Mouse (Mus musculus): ENCODE data around the gene Lpar2. TPM values are rescaled to one million over a fixed set of nuclear protein-coding genes. Genes with fewer than 3 reads are reported as not detected.

Gene Lpar2
- polyA plus RNA-seq, 1 experiment from 2014 or later = 0.18 TPM

DNA sequence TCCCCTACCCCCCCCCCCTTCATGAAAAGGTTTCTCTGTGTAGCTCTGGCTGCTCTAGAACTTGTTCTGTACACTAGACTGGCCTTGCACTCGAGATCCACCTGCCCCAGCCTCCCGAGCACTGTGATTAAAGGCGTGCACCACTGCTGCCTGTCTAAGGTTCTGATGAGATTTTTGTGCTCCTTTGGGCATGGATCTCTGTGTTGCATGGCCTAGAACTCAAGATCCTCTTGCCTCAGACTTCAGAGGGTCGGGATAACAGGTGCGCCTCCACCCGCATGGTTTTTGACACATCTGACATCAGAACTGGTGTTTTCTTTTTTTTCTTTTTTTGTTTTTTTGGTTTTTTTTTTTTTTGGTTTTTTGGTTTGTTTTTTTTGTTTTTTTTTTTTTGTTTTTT lies 17.7 kb upstream of the Lpar2 start:
- Histone ChIP-seq H3K4me3 (ENCODE audit: low read depth, low read length) (no peak overlapping the region), H3K27ac (ENCODE audit: low read depth, low read length) (no peak overlapping the region), H3K9ac (ENCODE audit: low read depth, low read length) (no peak overlapping the region), H3K9me3 (ENCODE audit: control insufficient read depth) (no peaks in the 10 kb centered on the region), H3K4me2 (replicated peaks; ENCODE audit: low read depth) (no peak overlapping the region), H3K4me1 (replicated peaks; ENCODE audit: control insufficient read depth, insufficient read depth, low read length) (no peaks in the 10 kb centered on the region), H3K27me3 (replicated peaks; ENCODE audit: control insufficient read depth, insufficient read depth, low read length) (no peaks in the 10 kb centered on the region), H3K36me3 (ENCODE audit: control insufficient read depth, insufficient read depth) (peaks cover 78% of the 10 kb centered on the region)
- no peak for ATAC-seq
- no peak for TF ChIP-seq CTCF (IDR thresholded peaks at IDR 0.05; ENCODE audit: low read depth)
- WGBS = 91% methylated on average over 6 of the region's 6 CpGs

DNA sequence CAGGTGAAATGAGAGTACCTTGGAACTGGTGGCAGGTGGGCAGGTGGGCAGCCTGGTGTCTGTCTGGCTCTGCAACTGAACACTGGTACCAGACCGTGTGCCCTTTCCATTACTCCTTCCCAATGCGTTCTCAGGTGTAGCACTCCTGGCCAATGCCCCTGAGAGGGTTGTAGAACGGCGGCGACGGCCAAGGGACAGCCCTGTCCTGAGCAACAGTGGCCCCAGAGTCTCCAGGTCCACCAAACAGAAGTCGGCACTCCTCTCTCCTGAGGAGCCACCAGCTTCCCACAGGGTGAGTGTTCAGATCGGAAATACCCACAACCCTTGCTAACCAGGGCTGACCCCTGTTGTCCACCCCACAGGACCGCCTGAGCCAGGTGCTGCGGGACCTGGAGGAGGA lies 17.1 kb upstream of the Lpar2 start:
- Histone ChIP-seq H3K9ac (ENCODE audit: low read depth, low read length) (no peak overlapping the region), H3K4me2 (replicated peaks; ENCODE audit: low read depth) (no peak overlapping the region), H3K9me3 (ENCODE audit: control insufficient read depth) (no peaks in the 10 kb centered on the region), H3K27ac (ENCODE audit: low read depth, low read length) (no peak overlapping the region), H3K27me3 (replicated peaks; ENCODE audit: control insufficient read depth, insufficient read depth, low read length) (no peaks in the 10 kb centered on the region), H3K36me3 (ENCODE audit: control insufficient read depth, insufficient read depth) (peaks cover 72% of the 10 kb centered on the region), H3K4me1 (replicated peaks; ENCODE audit: control insufficient read depth, insufficient read depth, low read length) (no peaks in the 10 kb centered on the region), H3K4me3 (ENCODE audit: low read depth, low read length) (no peak overlapping the region)
- no peak for TF ChIP-seq CTCF (IDR thresholded peaks at IDR 0.05; ENCODE audit: low read depth)
- WGBS = 93% methylated on average over 9 of the region's 10 CpGs
- ATAC-seq = no peak

DNA sequence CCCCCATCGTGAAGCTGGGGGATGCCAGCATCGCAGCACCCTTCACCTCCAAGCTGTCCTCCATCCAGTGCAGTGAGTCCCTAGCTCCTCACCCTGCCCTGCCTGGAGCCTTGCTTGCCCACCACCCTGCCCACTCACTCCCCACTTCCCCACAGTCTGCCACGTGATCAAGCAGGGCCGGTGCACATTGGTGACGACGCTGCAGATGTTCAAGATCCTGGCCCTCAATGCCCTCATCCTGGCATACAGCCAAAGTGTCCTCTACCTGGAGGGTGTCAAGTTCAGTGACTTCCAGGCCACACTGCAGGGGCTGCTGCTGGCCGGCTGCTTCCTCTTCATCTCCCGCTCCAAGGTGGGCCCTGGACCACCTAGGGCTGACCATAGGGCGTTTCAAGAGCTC lies 16.7 kb upstream of the Lpar2 start:
- H3K4me3 ChIP-seq (ENCODE audit: low read depth, low read length) = no peak overlapping the region
- H3K27me3 ChIP-seq (replicated peaks; ENCODE audit: control insufficient read depth, insufficient read depth, low read length) = no peaks in the 10 kb centered on the region
- H3K36me3 ChIP-seq (ENCODE audit: control insufficient read depth, insufficient read depth) = peaks cover 71% of the 10 kb centered on the region
- H3K9ac ChIP-seq (ENCODE audit: low read depth, low read length) = no peak overlapping the region
- ATAC-seq = no peak
- no peaks in the 10 kb centered on the region for H3K4me1 ChIP-seq (replicated peaks; ENCODE audit: control insufficient read depth, insufficient read depth, low read length)
- WGBS = 94% methylated on average over 9 of the region's 9 CpGs
- no peak overlapping the region for H3K4me2 ChIP-seq (replicated peaks; ENCODE audit: low read depth)
- TF ChIP-seq CTCF (IDR thresholded peaks at IDR 0.05; ENCODE audit: low read depth) = no peak
- no peak overlapping the region for H3K27ac ChIP-seq (ENCODE audit: low read depth, low read length)
- H3K9me3 ChIP-seq (ENCODE audit: control insufficient read depth) = no peaks in the 10 kb centered on the region

DNA sequence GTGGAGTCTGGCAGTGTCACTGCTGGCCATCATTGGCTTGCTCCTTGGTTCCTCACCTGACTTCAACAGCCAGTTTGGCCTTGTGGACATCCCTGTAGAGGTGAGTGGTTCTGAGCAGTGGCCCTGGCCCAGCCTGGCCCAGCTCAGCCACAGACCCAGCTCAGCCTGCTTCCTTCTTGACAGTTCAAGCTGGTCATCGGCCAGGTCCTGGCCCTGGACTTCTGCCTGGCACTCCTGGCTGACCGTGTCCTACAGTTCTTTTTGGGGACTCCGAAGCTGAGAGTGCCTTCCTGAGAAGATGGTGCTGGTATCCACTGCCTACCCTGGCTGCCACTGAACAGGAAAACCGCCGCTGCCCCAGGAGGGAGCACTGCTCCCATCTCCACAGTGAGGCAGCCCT lies 15.0 kb upstream of the Lpar2 start:
- 92% methylated on average over 5 of the region's 5 CpGs for WGBS
- Histone ChIP-seq H3K36me3 (ENCODE audit: control insufficient read depth, insufficient read depth) (peaks cover 66% of the 10 kb centered on the region), H3K4me1 (replicated peaks; ENCODE audit: control insufficient read depth, insufficient read depth, low read length) (no peaks in the 10 kb centered on the region), H3K9ac (ENCODE audit: low read depth, low read length) (no peak overlapping the region), H3K27ac (ENCODE audit: low read depth, low read length) (no peak overlapping the region), H3K4me2 (replicated peaks; ENCODE audit: low read depth) (no peak overlapping the region), H3K9me3 (ENCODE audit: control insufficient read depth) (no peaks in the 10 kb centered on the region), H3K27me3 (replicated peaks; ENCODE audit: control insufficient read depth, insufficient read depth, low read length) (no peaks in the 10 kb centered on the region), H3K4me3 (ENCODE audit: low read depth, low read length) (no peak overlapping the region)
- TF ChIP-seq CTCF (IDR thresholded peaks at IDR 0.05; ENCODE audit: low read depth) = no peak
- ATAC-seq = no peak

DNA sequence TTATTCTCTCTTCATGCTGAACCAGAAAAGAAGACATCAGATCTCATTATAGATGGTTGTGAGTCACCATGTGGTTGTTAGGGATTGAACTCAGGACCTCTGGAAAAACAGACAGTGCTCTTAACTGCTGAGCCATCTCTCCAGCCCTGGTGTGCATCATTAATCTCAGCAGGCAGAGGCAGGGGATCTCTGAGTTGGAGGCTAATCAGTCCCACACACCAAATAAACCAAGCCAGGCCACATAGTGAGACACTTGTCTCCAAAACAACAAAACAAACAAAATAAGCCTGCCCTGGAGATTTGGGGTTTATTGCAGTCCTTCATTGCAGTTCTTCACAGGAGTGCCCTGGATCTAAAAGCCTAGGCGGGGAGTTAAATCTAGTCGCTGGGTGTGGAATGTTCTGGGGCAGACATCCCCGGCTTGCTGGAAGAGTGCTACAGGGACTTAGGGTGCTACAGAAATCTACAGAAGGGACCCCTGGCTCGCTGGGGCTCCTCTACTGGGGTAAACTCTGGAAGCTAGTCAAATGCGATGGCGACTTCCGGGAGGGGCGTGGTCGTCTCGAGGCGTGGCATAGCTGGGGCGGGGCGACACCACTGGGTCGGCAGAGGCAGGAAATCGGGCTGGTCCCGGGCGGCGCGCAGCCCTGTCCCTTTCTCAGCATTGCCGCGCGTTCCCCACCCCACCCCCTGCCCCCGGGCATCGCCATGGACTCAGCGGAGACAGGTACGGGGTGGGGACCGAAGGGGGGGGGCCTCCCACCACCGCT lies 13.9 kb upstream of the Lpar2 start, which contains the start of gene Gmip:
Gmip (plus strand) TSS at position 586 of the 770 bp plus-strand sequence.
- Histone ChIP-seq H3K27me3 (replicated peaks; ENCODE audit: control insufficient read depth, insufficient read depth, low read length) (no peaks in the 10 kb centered on the region), H3K4me1 (replicated peaks; ENCODE audit: control insufficient read depth, insufficient read depth, low read length) (no peaks in the 10 kb centered on the region), H3K9me3 (ENCODE audit: control insufficient read depth) (no peaks in the 10 kb centered on the region), H3K36me3 (ENCODE audit: control insufficient read depth, insufficient read depth) (peaks cover 56% of the 10 kb centered on the region), H3K9ac (ENCODE audit: low read depth, low read length) (peak within 1 kb of the TSS; percentile 78), H3K4me3 (ENCODE audit: low read depth, low read length) (peak within 1 kb of the TSS; percentile 70), H3K4me2 (replicated peaks; ENCODE audit: low read depth) (peak within 1 kb of the TSS; percentile 93), H3K27ac (ENCODE audit: low read depth, low read length) (no peak within 1 kb of the TSS)
- ATAC-seq = peak; percentile 75
- 4% methylated on average over 27 of the region's 28 CpGs for WGBS
- TF ChIP-seq CTCF (IDR thresholded peaks at IDR 0.05; ENCODE audit: low read depth) = no peak

DNA sequence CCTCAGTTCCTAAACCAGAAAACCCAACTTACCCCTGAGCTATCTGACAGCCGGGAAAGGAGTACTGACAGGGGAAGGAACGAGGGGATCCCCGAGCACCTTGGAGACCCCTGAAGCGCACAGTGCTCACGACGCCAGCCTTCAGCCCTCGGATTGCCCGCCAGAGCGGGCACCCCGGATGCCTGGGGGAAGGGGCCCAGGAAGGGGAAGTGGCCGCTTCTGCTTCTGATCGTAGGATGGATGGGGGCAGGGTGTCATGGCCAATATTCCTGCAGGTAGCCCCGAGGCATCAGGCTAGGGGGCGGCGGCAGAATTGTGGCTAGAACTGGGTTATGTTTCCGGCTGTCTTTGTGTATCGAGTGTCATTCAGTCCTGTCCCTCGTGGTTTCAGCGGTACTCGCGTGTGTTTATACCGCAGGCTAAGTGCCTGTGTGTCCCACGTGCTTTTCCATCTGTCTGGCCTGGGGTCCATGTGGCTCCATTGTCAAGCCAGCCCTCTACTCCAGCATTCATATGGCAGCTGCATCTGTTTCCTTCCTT lies 13.3 kb upstream of the Lpar2 start:
- no peaks in the 10 kb centered on the region for H3K4me1 ChIP-seq (replicated peaks; ENCODE audit: control insufficient read depth, insufficient read depth, low read length)
- peak; percentile 42 for ATAC-seq
- under 1% methylated on average over 23 of the region's 23 CpGs for WGBS
- no peak for TF ChIP-seq CTCF (IDR thresholded peaks at IDR 0.05; ENCODE audit: low read depth)
- H3K4me3 ChIP-seq (ENCODE audit: low read depth, low read length) = peak overlapping the region; percentile 70
- H3K27ac ChIP-seq (ENCODE audit: low read depth, low read length) = no peak overlapping the region
- no peaks in the 10 kb centered on the region for H3K27me3 ChIP-seq (replicated peaks; ENCODE audit: control insufficient read depth, insufficient read depth, low read length)
- peak overlapping the region; percentile 78 for H3K9ac ChIP-seq (ENCODE audit: low read depth, low read length)
- H3K9me3 ChIP-seq (ENCODE audit: control insufficient read depth) = no peaks in the 10 kb centered on the region
- peak overlapping the region; percentile 93 for H3K4me2 ChIP-seq (replicated peaks; ENCODE audit: low read depth)
- H3K36me3 ChIP-seq (ENCODE audit: control insufficient read depth, insufficient read depth) = peaks cover 56% of the 10 kb centered on the region
